In the genomic region with DNA sequence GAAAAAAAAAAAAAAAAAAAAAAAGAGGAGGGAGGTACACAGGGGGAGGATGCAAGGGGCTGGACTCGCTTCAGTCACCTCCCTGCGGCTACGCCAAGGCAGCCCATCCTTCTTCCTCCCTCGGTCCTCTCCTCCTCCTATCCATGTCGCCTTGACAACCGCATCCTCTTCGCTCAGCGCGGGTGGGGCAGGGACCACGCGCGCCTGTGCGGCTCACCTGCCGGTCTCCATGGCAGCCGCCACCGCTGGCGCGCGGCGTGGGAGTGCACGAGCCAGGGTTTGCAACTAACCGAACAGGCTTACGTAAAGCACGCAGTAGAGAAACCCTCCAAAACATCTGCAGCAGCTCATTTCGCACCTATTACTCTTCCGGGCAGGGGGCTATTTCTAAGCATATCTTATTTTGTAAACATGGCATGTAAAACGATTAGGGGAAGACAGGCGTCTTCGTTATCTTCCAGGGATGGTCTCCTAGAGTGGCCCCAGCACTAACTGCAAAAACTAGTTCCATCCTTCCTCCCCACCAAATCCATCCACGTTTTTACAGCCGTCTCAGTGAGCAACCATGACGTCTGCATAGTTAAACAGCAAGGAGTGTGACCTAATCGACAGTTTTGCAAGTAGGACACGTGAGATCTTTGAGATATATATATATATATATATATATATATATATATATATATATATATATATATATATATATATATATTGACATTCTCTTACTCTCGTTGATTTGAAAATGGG, we compare ENCODE assay signal across 8 mouse cellular contexts. TPM values are rescaled to one million over a fixed set of nuclear protein-coding genes. Genes with fewer than 3 reads are reported as not detected.
A peak's percentile ranks its signal among the peaks of the same experiment; 100 is the strongest.
DNase-seq lines count a peak whose midpoint lies in the region; ATAC-seq lines count a peak whose summit lies in the region.

5330417C22Rik (minus strand) TSS at position 20 of the 744 bp plus-strand sequence.

- ATAC-seq in inflammation-experienced regulatory T-cells, adult 6 months = peak; percentile 93
- ATAC-seq in megakaryocyte progenitor cell, adult 5-6 weeks (replicated peaks; ENCODE audit: poor library complexity) = peak; percentile 29

- intact Hi-C loops in left cerebral cortex, postnatal 14 days (cut with DNase I) = no loop called here
- intact Hi-C loops in gastrocnemius, postnatal 36 days (cut with DNase I) = no loop called here

- peak; percentile 13 for DNase-seq in NIH3T3 (ENCODE audit: low read depth)
- peak; percentile 57 for DNase-seq in cerebellum, adult 11-12 months
- peak; percentile 33 for DNase-seq in forelimb bud, embryonic 11.5 days (ENCODE audit: low read depth, low spot score)
- peak; percentile 92 to 93 for DNase-seq in left cerebral cortex, postnatal 14 days (ENCODE audit: low spot score in 2 of 2)
- DNase-seq in right cerebral cortex, postnatal 36 days (ENCODE audit: low spot score in 2 of 2) = peak; percentile 94 to 95
- DNase-seq in gastrocnemius, postnatal 36 days = no peak

RNA-seq across cellular contexts. Expression of gene 5330417C22Rik, which starts in this region (rescaled TPM):
- 1 to 10 TPM; 1.4 to 2.6 (median 2.4) TPM for polyA plus RNA-seq in inflammation-experienced regulatory T-cells, adult 6 months (2017; shearing (Covaris generic))
- 10 to 100 TPM; 26.9 to 31.9 TPM for total RNA-seq in left cerebral cortex, postnatal 14 days (2021)
- 0.20 and 0.27 TPM in 2 replicates for total RNA-seq in megakaryocyte progenitor cell, adult 5-6 weeks (2015)
- 0.20 and 0.25 TPM in 2 replicates for total RNA-seq in megakaryocyte progenitor cell, adult 5-6 weeks (2017)
- under 1 TPM; 0.05 to 0.25 TPM for total RNA-seq in gastrocnemius, postnatal 36 days (2021)

Comparison
In these comparisons a context has a peak if more than half of its experiments do, and no peak if none do; other contexts are left out.
1. RNA of gene 5330417C22Rik (total RNA-seq): 26.9 to 31.9 TPM in left cerebral cortex, postnatal 14 days; 0.20 to 0.27 TPM in megakaryocyte progenitor cell, adult 5-6 weeks and 0.05 to 0.25 TPM in gastrocnemius, postnatal 36 days; every median in the first group is over 10 times any median in the second.
2. Peak in ATAC-seq in megakaryocyte progenitor cell, adult 5-6 weeks; RNA of the gene not detected or under 1 TPM.
3. DNase-seq: peak in NIH3T3 (single experiment), cerebellum, adult 11-12 months (single experiment), forelimb bud, embryonic 11.5 days (single experiment), left cerebral cortex, postnatal 14 days (2 of 2) and right cerebral cortex, postnatal 36 days (2 of 2); none in gastrocnemius, postnatal 36 days (0 of 2).